Mouse (Mus musculus) small intestine, adult 2 months (tissue): Measurements from ENCODE around the gene Adcyap1r1.

Experiments used
- CTCF ChIP-seq: fragments of 200-500 bp; IDR thresholded peaks from 2 replicates; pipeline ENCODE4 v1.5.1; 2012; ENCODE audit warnings: low read depth, mild to moderate bottlenecking, control low read depth, inconsistent platforms, low read length, moderate library complexity, mixed read lengths; ENCODE audit not compliant: insufficient replicate concordance, insufficient read length; ENCODE audit errors: extremely low read depth
- POLR2A ChIP-seq: fragments of 200-500 bp; IDR thresholded peaks from 2 replicates; pipeline ENCODE4 v1.6.1; 2012; ENCODE audit warnings: low read depth, mild to moderate bottlenecking, control low read depth, inconsistent platforms, low read length, moderate library complexity

- TF ChIP-seq CTCF = no peak
- no peak for TF ChIP-seq POLR2A
Measured at GRCm38 (mm10) chr6:55437919-55438318, 13.9 kb upstream of the Adcyap1r1 start.
